Mouse (Mus musculus) forelimb bud, embryonic 11.5 days (tissue): ENCODE measurements around the gene Trim30b.
A peak's percentile ranks its signal among the peaks of the same experiment; 100 is the strongest.
"Not testable (repeated sequence)": the region's sequence is repeated elsewhere in the genome, so short reads cannot be mapped to it uniquely, and the experiment has no call there.

Experiments
- DNase-seq: peaks from one replicate; pipeline ENCODE4 v3.0.0-alpha.2; 2012; ENCODE audit warnings: low read depth, low spot score

Gene Trim30b

GRCm38 (mm10) chr7:104369736-104370414 is at the start of gene Trim30b:
Trim30b (minus strand) TSS chr7:104369884.
- DNase-seq: no peak

GRCm38 (mm10) chr7:104404460-104404950 is 34.8 kb upstream of the Trim30b start:
- no peak for DNase-seq

GRCm38 (mm10) chr7:104401140-104401539 is 31.5 kb upstream of the Trim30b start:
- DNase-seq: no peak

DNA sequence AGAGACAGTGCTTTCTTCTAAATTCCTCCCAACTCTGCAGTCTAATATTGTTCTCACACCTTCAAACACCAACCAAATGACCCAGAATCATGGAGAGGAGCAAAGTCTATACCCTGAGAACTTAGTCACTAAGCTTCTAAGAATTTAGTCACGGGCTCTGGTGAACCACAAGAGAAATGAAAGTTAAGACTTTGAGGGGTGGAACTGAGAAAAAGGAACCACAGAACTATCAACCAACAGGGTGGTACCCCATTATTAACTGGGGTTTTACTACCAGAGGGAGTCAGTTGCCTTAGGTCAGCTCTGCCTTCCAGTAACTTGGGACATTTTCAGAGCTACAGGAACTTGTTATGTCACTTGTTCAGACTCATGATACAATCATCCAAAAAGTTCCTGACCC is 31.0 kb upstream of the Trim30b start, which contains the start of gene Trim30c:
Gene Trim30c (minus strand): TSS at position 140 of the 400 bp plus-strand sequence.
- no peak for DNase-seq

DNA sequence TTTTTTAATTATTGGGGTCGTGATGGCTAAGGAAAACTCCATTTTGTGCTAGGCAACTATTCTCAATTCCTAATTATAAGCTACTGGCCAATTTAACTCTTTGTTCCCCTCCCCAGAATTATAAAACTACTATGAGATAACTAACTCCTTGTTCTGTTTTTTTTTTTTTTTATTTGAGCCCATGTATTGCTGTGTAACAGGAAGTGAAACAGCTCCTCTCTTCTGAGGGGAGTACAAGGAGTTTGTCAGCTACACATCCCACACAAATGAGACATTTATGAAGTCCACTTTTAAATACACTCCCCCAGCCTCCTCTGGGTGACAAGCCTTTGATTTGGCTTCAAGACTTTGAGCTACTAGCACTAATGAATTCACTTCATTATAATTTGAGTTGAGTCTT is 28.8 kb upstream of the Trim30b start:
- no peak for DNase-seq

DNA sequence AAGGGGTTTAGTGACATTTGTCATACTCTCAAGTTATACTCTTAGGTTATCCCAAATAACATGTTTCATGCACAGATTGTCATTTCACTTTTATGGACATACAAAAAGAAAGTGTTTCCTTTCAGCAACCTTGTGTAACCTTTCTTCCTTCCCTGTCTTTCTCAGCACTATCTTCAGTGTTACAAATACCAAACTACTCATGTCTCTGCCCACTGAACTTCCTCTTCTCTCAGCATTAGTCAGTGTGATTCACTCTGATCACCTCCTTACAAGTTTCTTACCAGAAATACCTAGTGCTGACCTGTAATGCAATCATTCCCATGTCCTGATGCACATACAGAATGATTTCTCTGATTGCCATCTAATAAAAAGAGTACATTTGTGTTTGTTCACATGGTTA is 3.3 kb downstream of the Trim30b start:
- DNase-seq: no peak

DNA sequence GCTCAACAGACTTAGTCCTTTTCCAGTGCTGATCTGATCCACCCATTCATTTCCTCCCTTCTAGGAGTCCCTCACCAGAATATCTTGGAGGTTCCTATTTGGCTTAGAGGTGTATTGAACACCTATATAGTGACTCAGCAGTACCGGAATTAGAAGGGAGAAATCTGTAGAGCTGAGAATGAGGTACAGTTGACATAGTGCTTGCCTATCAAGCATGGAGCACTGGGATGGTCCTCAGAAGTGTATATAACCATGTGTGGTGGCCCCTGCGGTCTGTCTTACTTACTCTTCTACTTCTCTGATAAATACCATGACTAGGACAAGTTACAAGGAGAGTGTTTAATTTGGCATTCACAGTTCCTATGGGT is 16.1 kb downstream of the Trim30b start:
- no peak for DNase-seq

DNA sequence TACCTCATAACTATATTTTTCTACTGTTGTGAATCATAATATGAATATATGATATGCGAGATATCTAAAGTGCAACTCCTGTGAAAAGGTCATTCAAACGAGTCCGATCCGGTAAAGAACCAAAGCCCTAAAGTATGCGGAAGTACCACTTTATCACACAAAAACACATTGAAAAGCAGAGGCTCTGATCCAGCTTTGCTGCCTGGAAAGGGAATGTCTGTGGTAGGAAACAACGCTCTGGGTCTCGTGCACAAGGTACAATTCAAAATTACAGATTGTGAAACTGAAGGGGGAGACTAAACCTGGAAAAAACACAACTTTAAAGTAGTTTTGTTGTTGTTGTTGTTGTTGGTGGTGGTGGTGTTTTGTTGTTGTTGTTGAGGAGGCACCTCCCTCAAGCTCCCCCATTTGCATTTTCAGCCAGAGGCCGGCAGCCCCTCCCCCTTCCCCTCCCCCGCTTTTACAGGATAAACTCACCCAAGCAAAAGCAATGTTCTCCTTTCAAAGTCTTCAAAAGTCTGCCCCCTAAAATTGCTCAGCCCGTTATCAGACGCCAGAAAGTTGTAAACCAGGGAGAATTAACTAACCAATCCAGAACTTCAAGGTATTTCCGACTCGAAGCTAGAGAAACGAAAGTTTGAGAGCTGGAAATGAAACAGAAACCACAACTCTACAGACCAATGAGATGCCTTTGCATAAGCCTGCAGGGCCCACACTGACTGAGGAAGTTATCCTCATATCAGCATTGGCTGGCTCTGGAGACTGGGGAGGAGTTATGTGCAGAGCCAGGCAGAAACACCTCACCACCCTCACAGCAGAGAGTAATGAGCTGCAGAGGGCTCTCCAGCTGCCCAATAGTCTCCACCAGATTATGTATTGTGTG is 16.7 kb downstream of the Trim30b start, which contains the start of gene Trim12c:
Gene Trim12c (minus strand): TSS at position 646 of the 883 bp plus-strand sequence.
- peak; percentile 76 for DNase-seq

DNA sequence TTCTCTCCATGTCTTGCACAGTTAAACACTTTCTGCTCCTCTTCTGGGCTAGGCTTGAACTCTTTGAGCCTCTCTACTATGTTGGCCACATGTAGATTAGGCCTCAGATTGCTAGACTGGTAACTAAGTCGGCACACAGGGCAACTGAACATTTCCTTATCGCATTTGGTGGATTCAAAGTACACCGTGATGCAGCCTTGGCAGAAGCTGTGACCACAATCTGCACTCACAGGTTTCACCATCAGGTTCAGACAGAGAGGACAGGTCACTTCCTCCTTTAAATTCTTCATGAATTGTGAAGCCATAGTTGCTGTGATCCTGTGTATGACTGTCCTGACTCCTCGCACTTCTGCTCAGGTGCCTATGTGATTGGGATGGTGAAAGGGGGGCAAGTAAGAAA is 21.6 kb downstream of the Trim30b start:
- DNase-seq: not testable (repeated sequence)

GRCm38 (mm10) chr7:104340744-104341143 is 28.9 kb downstream of the Trim30b start:
- DNase-seq: not testable (repeated sequence)

DNA sequence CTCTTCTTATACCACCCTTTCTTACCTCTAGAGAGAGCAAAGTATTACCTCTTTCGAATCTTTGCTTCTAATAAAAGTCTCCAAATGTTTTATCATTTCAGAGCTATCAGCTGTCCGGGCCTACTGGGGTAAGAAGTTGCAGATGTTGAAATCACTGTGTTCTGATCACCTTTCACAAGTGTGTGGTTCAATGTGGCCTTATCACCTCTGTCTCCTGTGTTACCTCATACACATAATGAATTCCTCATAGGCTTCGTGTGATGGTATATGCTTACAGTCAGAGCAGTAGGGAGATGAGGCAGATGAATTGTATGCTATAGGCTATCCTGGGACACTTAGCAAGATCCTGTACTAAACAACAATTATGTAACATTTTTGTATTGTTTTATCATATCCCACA is 34.1 kb downstream of the Trim30b start:
- DNase-seq: not testable (repeated sequence)

GRCm38 (mm10) chr7:104329171-104329570 is 40.5 kb downstream of the Trim30b start, which contains the start of gene Trim34b:
Trim34b (plus strand) TSS chr7:104329471.
- DNase-seq: not testable (repeated sequence)

GRCm38 (mm10) chr7:104322028-104322427 is 47.7 kb downstream of the Trim30b start:
- DNase-seq: no peak

DNA sequence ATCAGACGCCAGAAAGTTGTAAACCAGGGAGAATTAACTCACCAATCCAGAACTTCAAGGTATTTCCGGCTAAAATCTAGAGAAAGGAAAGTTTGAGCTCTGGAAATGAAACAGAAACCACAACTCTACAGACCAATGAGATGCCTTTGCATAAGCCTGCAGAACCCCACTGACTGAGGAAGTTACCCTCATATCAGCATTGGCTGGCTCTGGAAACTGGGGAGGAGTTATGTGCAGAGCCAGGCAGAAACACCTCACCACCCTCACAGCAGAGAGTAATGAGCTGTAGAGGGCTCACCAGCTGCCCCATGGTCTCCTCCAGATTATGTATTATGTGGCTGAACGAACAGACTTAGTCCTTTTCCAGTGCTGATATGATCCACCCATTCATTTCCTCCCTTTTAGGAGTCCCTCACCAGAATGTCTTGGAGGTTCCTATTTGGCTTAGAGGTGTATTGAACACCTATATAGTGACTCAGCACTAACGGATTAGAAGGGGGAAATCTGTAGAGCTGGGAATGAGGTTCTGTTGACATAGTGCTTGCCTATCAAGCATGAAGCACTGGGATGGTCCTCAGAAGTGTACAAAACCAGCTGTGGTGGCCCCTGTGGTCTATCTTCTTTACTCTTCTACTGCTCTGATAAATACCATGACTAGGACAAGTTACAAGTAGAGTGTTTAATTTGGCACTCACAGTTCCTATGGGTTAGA is 54.2 kb downstream of the Trim30b start, which contains the start of gene Trim12a:
Gene Trim12a (minus strand): TSS at position 98 of the 712 bp plus-strand sequence.
- not testable (repeated sequence) for DNase-seq

DNA sequence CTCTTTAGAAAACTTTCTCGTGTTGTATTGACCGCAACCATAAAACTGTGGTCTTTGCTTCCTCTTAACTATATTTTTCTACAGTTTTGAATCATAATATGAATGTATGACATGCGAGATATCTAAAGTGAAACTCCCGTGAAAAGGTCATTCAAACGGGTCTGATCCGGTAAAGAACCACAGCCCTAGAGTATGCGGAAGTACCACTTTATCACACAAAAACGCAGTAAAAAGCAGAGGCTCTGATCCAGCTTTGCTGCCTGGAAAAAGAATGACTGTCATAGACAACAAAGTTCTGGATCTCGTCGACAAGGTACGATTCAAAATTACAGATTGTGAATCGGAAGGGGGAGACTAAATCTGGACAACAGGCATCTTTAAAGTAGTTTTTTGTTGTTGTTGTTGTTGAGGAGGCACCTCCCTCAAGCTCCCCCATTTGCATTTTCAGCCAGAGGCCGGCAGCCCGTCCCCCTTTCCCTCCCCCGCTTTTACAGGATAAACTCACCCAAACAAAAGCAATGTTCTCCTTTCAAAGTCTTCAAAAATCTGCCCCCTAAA is 54.8 kb downstream of the Trim30b start:
- DNase-seq: no peak
